Mouse (Mus musculus) limb, embryonic 15.5 days (tissue): ENCODE data around the gene Fam3c. TPM values are rescaled to one million over a fixed set of nuclear protein-coding genes. Genes with fewer than 3 reads are reported as not detected.

Experiments used
- ATAC-seq: fragments of 200-750 bp; cut with Nextera tagmentation; 2 replicates; pipeline ENCODE4 v1.8.0; 2017; ENCODE audit warnings: low read depth, moderate TSS enrichment; ENCODE audit not compliant: insufficient number of reproducible peaks, low FRiP score, low TSS enrichment
- H3K27ac ChIP-seq: fragments of 300-500 bp; sonication (generic); 2 replicates; pipeline ENCODE4 v1.5.1; 2015; ENCODE audit warnings: moderate library complexity, mild to moderate bottlenecking, inconsistent platforms
- H3K27me3 ChIP-seq: fragments of 300-500 bp; sonication (generic); 2 replicates; pipeline ENCODE4 v1.6.1; 2015; ENCODE audit warnings: inconsistent platforms
- H3K36me3 ChIP-seq: fragments of 300-500 bp; sonication (generic); 2 replicates; pipeline ENCODE4 v1.6.1; 2015; ENCODE audit warnings: inconsistent platforms
- H3K4me1 ChIP-seq: fragments of 300-500 bp; sonication (generic); 2 replicates; pipeline ENCODE4 v1.6.1; 2015; ENCODE audit warnings: inconsistent platforms
- H3K4me2 ChIP-seq: fragments of 300-500 bp; sonication (generic); 2 replicates; pipeline ENCODE4 v1.6.1; 2015; ENCODE audit warnings: mild to moderate bottlenecking, inconsistent platforms
- H3K4me3 ChIP-seq: fragments of 300-500 bp; sonication (generic); 2 replicates; pipeline ENCODE4 v1.5.1; 2015; ENCODE audit warnings: mild to moderate bottlenecking, inconsistent platforms
- H3K9ac ChIP-seq: fragments of 300-500 bp; sonication (generic); 2 replicates; pipeline ENCODE4 v1.6.1; 2015; ENCODE audit warnings: inconsistent platforms
- H3K9me3 ChIP-seq: fragments of 300-500 bp; sonication (generic); 2 replicates; pipeline ENCODE4 v1.6.1; 2016; ENCODE audit warnings: inconsistent platforms
- WGBS: fragments of 180-500 bp; shearing (Covaris S2); methylation state at CpG from one replicate; pipeline ENCODE4 v1.1.7; 2015; 5-methylcytosine and 5-hydroxymethylcytosine counted together
- polyA plus RNA-seq: library from polyadenylated mRNA; unstranded; fragments of >200 nt; fragmentation: Nextera tagmentation; extraction: Ambion mirVana; gene quantifications from 2 replicates; pipeline ENCODE4 v1.2.1, GENCODE M21; 2015

Gene Fam3c
- polyA plus RNA-seq, 1 experiment from 2014 or later, result 64.3 TPM

GRCm38 (mm10) chr6:22378462-22378861 is 22.4 kb upstream of the Fam3c start:
- Histone ChIP-seq H3K9me3 (no peaks in the 10 kb centered on the region), H3K4me1 (no peaks in the 10 kb centered on the region), H3K27ac (no peak overlapping the region), H3K36me3 (no peaks in the 10 kb centered on the region), H3K27me3 (no peaks in the 10 kb centered on the region), H3K4me3 (no peak overlapping the region), H3K9ac (no peak overlapping the region), H3K4me2 (no peak overlapping the region)
- WGBS, result 77% methylated on average over 5 of the region's 5 CpGs
- ATAC-seq, result no peak

- ATAC-seq, result no peak
- Histone ChIP-seq H3K9ac (no peak overlapping the region), H3K4me2 (no peak overlapping the region), H3K9me3 (no peaks in the 10 kb centered on the region), H3K27ac (no peak overlapping the region), H3K27me3 (no peaks in the 10 kb centered on the region), H3K36me3 (no peaks in the 10 kb centered on the region), H3K4me3 (no peak overlapping the region), H3K4me1 (no peaks in the 10 kb centered on the region)
- 69% methylated on average over 3 of the region's 3 CpGs for WGBS
Measured at GRCm38 (mm10) chr6:22374791-22375190, 18.7 kb upstream of the Fam3c start.

- 84% methylated on average over 2 of the region's 2 CpGs for WGBS
- Histone ChIP-seq H3K36me3 (no peaks in the 10 kb centered on the region), H3K4me1 (no peaks in the 10 kb centered on the region), H3K4me2 (no peak overlapping the region), H3K4me3 (no peak overlapping the region), H3K27ac (no peak overlapping the region), H3K27me3 (no peaks in the 10 kb centered on the region), H3K9me3 (no peaks in the 10 kb centered on the region), H3K9ac (no peak overlapping the region)
- ATAC-seq, result no peak
Measured at GRCm38 (mm10) chr6:22373476-22373875, 17.4 kb upstream of the Fam3c start.

GRCm38 (mm10) chr6:22366977-22367376 is 10.9 kb upstream of the Fam3c start:
- no peaks in the 10 kb centered on the region for H3K36me3 ChIP-seq
- no peaks in the 10 kb centered on the region for H3K4me1 ChIP-seq
- no peaks in the 10 kb centered on the region for H3K9me3 ChIP-seq
- H3K27ac ChIP-seq, result no peak overlapping the region
- H3K27me3 ChIP-seq, result no peaks in the 10 kb centered on the region
- no peak overlapping the region for H3K4me3 ChIP-seq
- no peak overlapping the region for H3K9ac ChIP-seq
- 82% methylated on average over 2 of the region's 2 CpGs for WGBS
- H3K4me2 ChIP-seq, result no peak overlapping the region
- ATAC-seq, result no peak

GRCm38 (mm10) chr6:22363590-22363989 is 7.5 kb upstream of the Fam3c start:
- no peak for ATAC-seq
- no peaks in the 10 kb centered on the region for H3K9me3 ChIP-seq
- 86% methylated on average over 3 of the region's 3 CpGs for WGBS
- H3K4me1 ChIP-seq, result peaks cover 6% of the 10 kb centered on the region; the same call in 1 of the 2 replicates
- no peaks in the 10 kb centered on the region for H3K27me3 ChIP-seq
- no peak overlapping the region for H3K27ac ChIP-seq
- no peak overlapping the region for H3K4me3 ChIP-seq
- no peak overlapping the region for H3K9ac ChIP-seq
- no peak overlapping the region for H3K4me2 ChIP-seq
- no peaks in the 10 kb centered on the region for H3K36me3 ChIP-seq

- Histone ChIP-seq H3K4me2 (no peak overlapping the region), H3K9ac (no peak overlapping the region), H3K27ac (no peak overlapping the region), H3K9me3 (no peaks in the 10 kb centered on the region), H3K36me3 (no peaks in the 10 kb centered on the region), H3K27me3 (no peaks in the 10 kb centered on the region), H3K4me3 (no peak overlapping the region), H3K4me1 (peaks cover 6% of the 10 kb centered on the region; the same call in 1 of the 2 replicates)
- ATAC-seq, result no peak
- WGBS, result 35% methylated on average over 3 of the region's 3 CpGs
Measured at GRCm38 (mm10) chr6:22361941-22362340, 5.9 kb upstream of the Fam3c start.

- 63% methylated on average over 1 of the region's 1 CpGs for WGBS
Measured at GRCm38 (mm10) chr6:22359019-22359418, 3.0 kb upstream of the Fam3c start.

GRCm38 (mm10) chr6:22357351-22357750 is 1.3 kb upstream of the Fam3c start:
- no peak overlapping the region for H3K4me3 ChIP-seq
- H3K36me3 ChIP-seq, result no peaks in the 10 kb centered on the region
- H3K27me3 ChIP-seq, result no peaks in the 10 kb centered on the region
- H3K27ac ChIP-seq, result no peak overlapping the region
- no peak for ATAC-seq
- no peak overlapping the region for H3K9ac ChIP-seq
- H3K9me3 ChIP-seq, result no peaks in the 10 kb centered on the region
- peaks cover 19% of the 10 kb centered on the region; the same call in 1 of the 2 replicates for H3K4me1 ChIP-seq
- 96% methylated on average over 4 of the region's 4 CpGs for WGBS
- H3K4me2 ChIP-seq, result no peak overlapping the region

More at GRCm38 (mm10) chr6:22359019-22359418, 3.0 kb upstream of the Fam3c start:
- H3K4me2 ChIP-seq, result no peak overlapping the region
- H3K36me3 ChIP-seq, result no peaks in the 10 kb centered on the region
- no peak overlapping the region for H3K4me3 ChIP-seq
- peaks cover 10% of the 10 kb centered on the region; the same call in 1 of the 2 replicates for H3K4me1 ChIP-seq
- no peak overlapping the region for H3K9ac ChIP-seq
- no peak overlapping the region for H3K27ac ChIP-seq
- no peak for ATAC-seq
- H3K27me3 ChIP-seq, result no peaks in the 10 kb centered on the region
- no peaks in the 10 kb centered on the region for H3K9me3 ChIP-seq

- peak overlapping the region; percentile 85 for H3K9ac ChIP-seq
- peaks cover 13% of the 10 kb centered on the region; the same call in 1 of the 2 replicates for H3K4me1 ChIP-seq
- H3K27me3 ChIP-seq, result no peaks in the 10 kb centered on the region
- WGBS, result 2% methylated on average over 48 of the region's 62 CpGs
- no peak; the same call in none of the 2 replicates for ATAC-seq
- H3K36me3 ChIP-seq, result no peaks in the 10 kb centered on the region
- peak overlapping the region; percentile 63 for H3K4me2 ChIP-seq
- H3K27ac ChIP-seq, result peak overlapping the region; percentile 83
- H3K4me3 ChIP-seq, result peak overlapping the region; percentile 82
- no peaks in the 10 kb centered on the region for H3K9me3 ChIP-seq
Measured at GRCm38 (mm10) chr6:22355396-22356085, 502 bp downstream of the Fam3c start.

- H3K27me3 ChIP-seq, result no peaks in the 10 kb centered on the region
- no peaks in the 10 kb centered on the region for H3K36me3 ChIP-seq
- H3K27ac ChIP-seq, result no peak overlapping the region
- ATAC-seq, result no peak
- H3K9ac ChIP-seq, result no peak overlapping the region
- no peaks in the 10 kb centered on the region for H3K9me3 ChIP-seq
- 60% methylated on average over 7 of the region's 7 CpGs for WGBS
- peaks cover 13% of the 10 kb centered on the region; the same call in 1 of the 2 replicates for H3K4me1 ChIP-seq
- H3K4me3 ChIP-seq, result peak overlapping the region; percentile 82
- peak overlapping the region; percentile 63 for H3K4me2 ChIP-seq
Measured at GRCm38 (mm10) chr6:22354675-22355074, 1.4 kb downstream of the Fam3c start.

GRCm38 (mm10) chr6:22354031-22354430 is 2.0 kb downstream of the Fam3c start:
- Histone ChIP-seq H3K4me2 (peak overlapping the region; percentile 63), H3K27me3 (no peaks in the 10 kb centered on the region), H3K36me3 (no peaks in the 10 kb centered on the region), H3K9ac (no peak overlapping the region), H3K27ac (no peak overlapping the region), H3K4me3 (no peak overlapping the region), H3K9me3 (no peaks in the 10 kb centered on the region), H3K4me1 (peaks cover 13% of the 10 kb centered on the region; the same call in 1 of the 2 replicates)
- no peak for ATAC-seq
- 45% methylated on average over 1 of the region's 1 CpGs for WGBS

GRCm38 (mm10) chr6:22351551-22351950 is 4.5 kb downstream of the Fam3c start:
- WGBS, result 79% methylated on average over 9 of the region's 9 CpGs
- ATAC-seq, result no peak

More at GRCm38 (mm10) chr6:22351551-22351950, 4.5 kb downstream of the Fam3c start:
- no peaks in the 10 kb centered on the region for H3K27me3 ChIP-seq
- H3K4me1 ChIP-seq, result peaks cover 26% of the 10 kb centered on the region
- no peak overlapping the region for H3K9ac ChIP-seq
- H3K4me3 ChIP-seq, result no peak overlapping the region
- no peaks in the 10 kb centered on the region for H3K9me3 ChIP-seq
- no peak overlapping the region for H3K27ac ChIP-seq
- no peak overlapping the region for H3K4me2 ChIP-seq
- H3K36me3 ChIP-seq, result no peaks in the 10 kb centered on the region
